Mouse (Mus musculus) bone marrow, adult 2 months (tissue): Measurements from ENCODE around the gene Diablo.

ENCODE experiments used
- CTCF ChIP-seq: fragments of 200-500 bp; IDR thresholded peaks from 2 replicates; pipeline ENCODE4 v1.5.1; 2011; ENCODE audit warnings: low read length, control low read depth; ENCODE audit not compliant: control insufficient read depth, insufficient read depth
- POLR2A ChIP-seq: fragments of 200-500 bp; IDR thresholded peaks from 2 replicates; pipeline ENCODE4 v1.6.1; 2011; ENCODE audit warnings: low read depth, mild to moderate bottlenecking, control low read depth, low read length, borderline replicate concordance; ENCODE audit not compliant: control insufficient read depth

DNA sequence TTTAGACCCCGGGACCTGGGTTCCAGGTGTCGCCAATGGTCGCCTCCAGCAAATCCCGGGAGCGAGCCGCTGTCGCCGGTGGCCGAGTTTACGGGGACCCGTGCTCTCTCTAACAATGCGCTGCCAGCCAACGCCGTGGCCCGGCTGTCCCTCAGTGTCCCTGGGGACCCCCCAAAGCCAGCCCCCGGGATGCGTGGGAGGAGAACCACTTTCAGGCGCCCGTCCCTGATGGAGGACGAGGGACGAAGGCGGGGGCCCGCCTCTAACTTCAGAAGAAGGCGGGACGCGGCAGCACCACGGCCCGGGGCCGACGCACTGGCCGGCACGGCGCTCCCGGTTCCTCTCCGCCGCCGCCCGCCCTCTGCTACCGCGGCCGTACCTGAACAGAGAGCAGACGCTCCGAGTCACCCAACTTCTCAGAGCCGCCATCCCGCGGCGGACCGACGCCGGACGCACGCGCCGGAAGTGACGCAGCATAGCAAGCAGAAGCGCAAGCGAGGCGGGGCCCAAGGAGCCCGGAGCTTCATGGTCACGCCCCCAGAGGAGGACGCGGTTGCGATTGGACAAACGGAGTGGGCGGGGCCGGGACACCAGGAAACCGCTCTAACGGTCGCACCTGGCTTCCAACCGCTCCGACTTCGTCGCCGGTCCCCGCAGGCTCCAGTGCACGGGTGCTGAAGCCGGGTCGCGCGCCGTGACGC, at the start of gene Diablo:
- no peak for TF ChIP-seq CTCF
- TF ChIP-seq POLR2A, result peak; percentile 91; the same call in 1 of the 2 replicates
